Mouse (Mus musculus): ENCODE measurements around the gene Gm11554.
"Not testable (repeated sequence)": the region's sequence is repeated elsewhere in the genome, so short reads cannot be mapped to it uniquely, and the experiment has no call there.

Gene Gm11554

GRCm38 (mm10) chr11:99804346-99804745 is at the start of gene Gm11554:
Gene Gm11554 (minus strand): TSS chr11:99804446.
- DNase-seq (ENCODE audit: low spot score): not testable (repeated sequence)

DNA sequence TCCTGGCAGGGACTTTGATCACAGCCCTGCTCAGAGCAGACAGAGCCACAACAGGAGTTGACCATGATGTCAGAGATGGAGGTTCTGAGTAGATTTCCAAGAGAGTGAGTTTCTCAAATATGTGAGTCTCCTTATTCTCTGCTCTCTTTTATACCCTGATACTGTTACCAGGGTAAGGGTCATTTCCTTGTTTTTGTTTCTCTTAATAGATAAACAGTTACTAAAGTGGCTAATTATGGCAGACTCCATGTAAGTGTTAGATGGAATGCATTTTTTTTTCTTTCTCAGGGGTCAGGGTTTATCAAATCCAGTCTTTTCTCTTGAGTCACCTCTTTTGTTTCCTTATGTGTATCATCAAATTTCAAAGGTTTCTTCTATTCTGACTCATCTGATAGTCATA is 47.3 kb upstream of the Gm11554 start, which contains the start of gene Krtap4-16:
Krtap4-16 (minus strand) TSS at position 101 of the 400 bp plus-strand sequence.
- no peak for DNase-seq (ENCODE audit: low spot score)

DNA sequence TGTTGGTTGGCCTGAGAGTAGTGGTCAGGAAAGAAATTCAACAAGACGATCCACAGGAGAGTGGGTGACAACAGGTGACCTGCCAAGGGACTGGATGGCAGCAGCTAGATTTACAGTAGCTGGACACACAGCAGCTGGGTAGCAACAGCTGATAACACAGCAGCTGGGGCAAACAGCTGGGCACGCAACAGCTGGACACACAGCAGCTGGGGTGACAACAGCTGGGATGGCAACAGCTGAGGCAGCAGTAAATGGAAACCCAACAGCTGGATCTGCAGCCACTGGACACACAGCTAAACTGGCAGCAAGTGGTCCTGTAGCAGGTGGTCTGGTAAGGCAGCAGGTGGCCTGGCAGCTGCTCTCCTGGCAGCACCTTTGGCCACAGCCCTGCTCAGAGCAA is 42.5 kb upstream of the Gm11554 start:
- DNase-seq (ENCODE audit: low spot score): no peak

DNA sequence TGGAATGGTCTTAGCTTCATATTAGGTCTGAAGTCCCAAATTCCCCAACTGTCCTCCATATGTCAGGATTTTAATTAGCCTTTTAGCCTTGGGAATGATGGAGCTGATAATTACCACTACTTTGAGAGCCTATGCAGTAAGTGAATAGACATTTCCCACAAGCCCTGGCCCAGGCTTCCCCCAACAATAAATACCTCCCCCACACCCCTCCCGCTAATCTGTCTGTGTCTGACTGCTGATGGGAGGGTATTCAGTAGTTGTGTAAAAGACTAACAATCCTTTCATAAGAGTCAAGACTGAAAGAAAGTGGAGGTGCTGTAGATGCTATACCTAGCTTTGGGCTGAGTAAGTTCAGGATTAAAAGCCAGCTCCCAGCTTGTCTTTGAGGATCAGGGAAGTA is 37.9 kb upstream of the Gm11554 start:
- no peak for DNase-seq (ENCODE audit: low spot score)

GRCm38 (mm10) chr11:99837966-99838365 is 33.7 kb upstream of the Gm11554 start, which contains the start of gene 2300003K06Rik:
Gene 2300003K06Rik (minus strand): TSS chr11:99838066.
- DNase-seq (ENCODE audit: low spot score): no peak

DNA sequence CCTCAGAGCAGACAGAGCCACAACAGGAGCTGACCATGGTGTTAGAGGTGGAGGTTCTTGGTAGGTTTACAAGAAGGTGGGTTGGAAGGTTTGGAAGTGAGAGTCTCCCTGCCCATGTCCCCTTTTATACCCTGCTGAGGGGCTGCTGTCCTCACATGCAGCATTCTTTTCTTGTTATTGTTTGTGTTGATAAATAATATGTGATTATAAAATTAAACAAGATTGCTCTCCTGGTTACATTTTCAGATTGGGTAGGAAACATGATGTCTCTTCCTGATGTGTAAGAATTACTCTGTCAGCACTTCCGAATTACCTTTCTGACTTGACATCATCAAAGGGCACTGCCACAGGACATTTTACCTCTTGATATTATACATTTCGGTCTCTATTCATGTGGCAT is 11.3 kb upstream of the Gm11554 start, which contains the start of gene Gm11564:
Gm11564 (minus strand) TSS at position 101 of the 400 bp plus-strand sequence.
- not testable (repeated sequence) for DNase-seq (ENCODE audit: low spot score)

GRCm38 (mm10) chr11:99809792-99810191 is 5.5 kb upstream of the Gm11554 start, which contains the start of gene Krtap4-13:
Gene Krtap4-13 (minus strand): TSS chr11:99809892.
- not testable (repeated sequence) for DNase-seq (ENCODE audit: low spot score)

GRCm38 (mm10) chr11:99798832-99799231 is 5.4 kb downstream of the Gm11554 start, which contains the start of gene Gm11569:
Gene Gm11569 (minus strand): TSS chr11:99798932.
- not testable (repeated sequence) for DNase-seq (ENCODE audit: low spot score)

DNA sequence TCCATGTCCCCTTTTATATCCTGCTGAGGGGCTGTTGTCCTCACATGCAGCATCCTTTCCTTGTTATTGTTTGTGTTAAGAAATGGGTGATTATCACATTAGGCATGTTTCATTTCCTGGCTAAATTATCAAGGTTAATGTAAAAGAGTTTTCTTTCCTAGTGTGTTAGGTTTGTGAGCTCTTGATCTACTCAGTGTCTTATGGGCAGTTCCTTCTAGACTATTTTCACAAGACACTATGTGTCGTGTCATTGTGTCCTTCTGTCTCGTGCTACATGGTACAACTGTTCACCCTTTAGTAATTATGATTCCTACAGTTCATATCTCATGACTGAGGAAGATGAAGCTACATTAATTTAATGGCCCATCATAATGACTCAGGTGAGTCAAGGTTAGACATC is 10.9 kb downstream of the Gm11554 start, which contains the start of gene Gm11596:
Gm11596 (minus strand) TSS at position 101 of the 400 bp plus-strand sequence.
- no peak for DNase-seq (ENCODE audit: low spot score)

- not testable (repeated sequence) for DNase-seq (ENCODE audit: low spot score)
Observed at GRCm38 (mm10) chr11:99784900-99785299, 19.3 kb downstream of the Gm11554 start, which contains the start of gene Krtap4-9. Gene Krtap4-9 (plus strand): TSS chr11:99785200.

DNA sequence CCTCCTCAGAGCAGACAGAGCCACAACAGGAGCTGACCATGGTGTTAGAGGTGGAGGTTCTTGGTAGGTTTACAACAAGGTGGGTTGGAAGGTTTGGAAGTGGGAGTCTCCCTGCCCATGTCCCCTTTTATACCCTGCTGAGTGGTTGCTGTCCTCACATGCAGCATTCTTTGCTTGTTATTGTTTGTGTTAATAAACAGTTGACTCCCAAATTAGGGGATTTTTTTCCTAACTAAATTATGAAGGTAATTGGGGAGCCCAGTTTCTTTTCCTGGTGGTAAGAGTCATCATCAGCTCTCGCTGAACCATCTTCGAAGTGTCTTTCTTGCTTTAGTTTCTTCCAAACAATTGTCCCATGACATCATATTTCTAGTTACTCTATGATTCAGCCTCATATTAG is 23.6 kb downstream of the Gm11554 start, which contains the start of gene Krtap4-8:
Krtap4-8 (minus strand) TSS at position 101 of the 400 bp plus-strand sequence.
- no peak for DNase-seq (ENCODE audit: low spot score)

DNA sequence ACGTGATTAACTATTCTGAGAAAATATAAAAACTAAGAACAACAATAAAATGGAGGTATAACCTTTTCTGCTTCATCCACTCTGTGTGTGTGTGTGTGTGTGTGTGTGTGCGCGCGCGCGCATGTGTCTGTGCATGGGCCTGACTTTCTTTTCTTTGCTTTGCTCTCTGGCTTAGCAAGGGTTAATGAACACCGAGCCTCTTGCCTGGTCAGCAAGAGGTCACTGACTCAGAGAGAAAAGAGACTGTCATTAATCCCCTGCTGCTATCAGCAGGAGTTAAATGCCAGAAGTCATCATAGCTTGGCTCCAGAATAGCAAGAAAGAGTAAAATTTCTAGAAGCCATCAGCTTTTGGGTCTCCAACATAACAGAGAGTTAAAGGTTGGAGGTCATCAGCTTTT is 25.8 kb downstream of the Gm11554 start:
- no peak for DNase-seq (ENCODE audit: low spot score)

GRCm38 (mm10) chr11:99772813-99773212 is 31.4 kb downstream of the Gm11554 start, which contains the start of gene Gm11595:
Gene Gm11595 (minus strand): TSS chr11:99772913.
- not testable (repeated sequence) for DNase-seq (ENCODE audit: low spot score)

DNA sequence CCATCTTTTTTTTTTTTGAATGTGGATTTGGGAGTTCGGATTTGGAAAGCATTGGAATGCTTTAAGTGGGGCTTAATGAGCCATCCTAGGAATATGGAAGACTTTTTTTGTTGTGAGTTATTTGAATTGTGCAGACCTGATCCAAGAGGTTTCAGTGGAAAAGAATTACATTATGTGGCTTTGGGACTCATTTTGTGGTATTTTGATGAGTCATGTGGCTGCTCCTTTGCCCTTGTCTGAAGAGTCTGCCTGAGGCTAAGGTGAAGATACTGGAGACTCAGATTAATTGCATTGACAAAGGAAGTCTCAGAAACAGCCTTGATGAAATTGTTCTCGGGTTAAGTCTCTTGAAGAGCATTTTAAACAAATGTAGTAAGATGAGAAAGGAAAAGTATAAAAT is 35.8 kb downstream of the Gm11554 start:
- DNase-seq (ENCODE audit: low spot score): no peak

- DNase-seq (ENCODE audit: low spot score): no peak
Observed at GRCm38 (mm10) chr11:99758877-99759276, 45.4 kb downstream of the Gm11554 start.
